Mouse (Mus musculus): ENCODE measurements at regions not wholly inside any gene's neighbourhood (a gene's known extent, or its start where the extent isn't known, plus 50 kb on each side); places are given as distances from the start of the nearest gene placed in this dataset.
"Not testable (repeated sequence)": the region's sequence is repeated elsewhere in the genome, so short reads cannot be mapped to it uniquely, and the experiment has no call there.

DNA sequence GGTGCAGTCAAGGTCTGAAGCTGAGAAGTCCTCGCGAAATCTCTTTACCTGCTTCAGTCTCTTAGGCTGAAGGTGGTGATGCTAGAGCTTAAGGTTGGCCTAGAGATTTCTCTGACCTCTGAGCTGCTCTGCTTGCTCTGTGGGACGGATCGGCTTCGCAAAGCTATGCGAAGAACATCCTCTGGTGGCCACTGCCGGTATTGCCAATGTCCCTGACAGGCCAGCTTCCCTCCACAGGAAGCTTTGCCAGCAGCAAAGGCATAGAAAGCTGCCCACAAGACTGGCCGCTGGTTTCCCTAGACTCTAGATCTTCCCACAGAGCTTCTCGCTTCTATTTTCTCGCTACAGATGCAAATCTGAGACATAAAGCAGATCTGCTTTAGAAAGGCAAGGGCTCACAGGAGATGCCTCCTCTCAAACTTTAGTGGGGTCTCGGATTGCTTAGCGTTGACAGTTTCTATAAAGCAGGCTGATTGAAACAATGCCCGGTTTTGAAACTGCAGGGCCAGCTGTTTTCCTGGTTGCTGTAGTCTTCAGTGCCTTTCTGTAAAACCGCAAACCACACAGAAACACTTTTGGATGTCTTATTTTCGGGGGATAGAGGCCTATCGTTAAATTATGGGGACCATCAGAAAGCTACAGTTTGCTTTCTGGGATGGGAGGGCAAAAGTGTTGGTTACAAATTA, 153.7 kb downstream of the Car8 start:
- peak; percentile 76 to 87 for DNase-seq

DNA sequence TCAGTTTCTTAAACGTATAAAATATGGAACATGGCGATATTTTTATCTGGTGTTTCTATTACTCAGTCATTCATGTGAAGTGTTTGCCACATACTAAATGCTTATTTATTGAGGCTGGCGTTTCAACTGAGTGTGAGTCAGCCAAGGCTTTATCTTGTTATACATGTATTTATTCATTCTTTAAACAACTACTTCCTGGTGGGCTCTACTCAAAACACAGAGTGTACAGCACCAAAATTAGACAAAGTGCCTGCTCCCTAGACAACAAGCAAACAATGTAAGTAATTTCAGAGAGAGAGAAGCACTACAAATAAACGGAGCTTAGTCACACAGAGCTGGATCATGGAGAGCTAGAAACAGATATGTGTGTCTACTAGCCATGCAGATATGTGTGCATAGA, 159.5 kb downstream of the Car8 start:
- no peak for DNase-seq
- intact Hi-C loops (cut with DNase I): no loop called here

More for the DNA sequence above, 153.7 kb downstream of the Car8 start:
- intact Hi-C loops (cut with DNase I): loop anchor here (2.0 to 10.0 kb wide), 5 partner anchors 78 to 1523 kb away; no protein-coding TSS in a partner anchor

DNA sequence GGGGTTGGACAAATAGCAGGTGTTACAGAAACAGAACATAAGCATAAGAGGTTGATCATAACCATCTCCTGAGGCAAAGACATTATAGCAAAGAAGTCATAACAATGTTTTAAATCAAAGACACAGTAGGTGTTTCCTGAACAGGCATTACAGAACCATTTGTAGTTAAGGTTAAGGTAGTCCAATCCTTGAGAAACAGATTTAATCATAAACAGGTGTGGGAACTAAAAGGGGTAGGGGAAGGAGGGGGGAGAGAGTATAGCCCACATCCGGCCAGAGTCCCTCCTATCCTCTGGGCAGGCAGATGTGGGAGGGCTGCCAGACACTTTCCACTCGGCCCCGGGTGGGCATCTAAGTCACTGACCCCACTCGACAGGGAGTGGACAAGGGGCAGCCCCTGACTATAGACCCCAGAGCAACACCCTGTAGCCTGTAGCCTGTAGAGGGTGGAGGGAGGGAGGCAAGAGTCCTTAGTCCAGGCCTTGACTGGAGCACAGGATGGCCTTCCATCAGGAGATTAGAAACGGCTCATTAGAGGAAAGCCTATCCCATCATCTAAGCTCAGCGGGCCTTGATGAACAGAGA, 165.8 kb downstream of the Car8 start:
- DNase-seq: no peak
- intact Hi-C loops (cut with DNase I): no loop called here

DNA sequence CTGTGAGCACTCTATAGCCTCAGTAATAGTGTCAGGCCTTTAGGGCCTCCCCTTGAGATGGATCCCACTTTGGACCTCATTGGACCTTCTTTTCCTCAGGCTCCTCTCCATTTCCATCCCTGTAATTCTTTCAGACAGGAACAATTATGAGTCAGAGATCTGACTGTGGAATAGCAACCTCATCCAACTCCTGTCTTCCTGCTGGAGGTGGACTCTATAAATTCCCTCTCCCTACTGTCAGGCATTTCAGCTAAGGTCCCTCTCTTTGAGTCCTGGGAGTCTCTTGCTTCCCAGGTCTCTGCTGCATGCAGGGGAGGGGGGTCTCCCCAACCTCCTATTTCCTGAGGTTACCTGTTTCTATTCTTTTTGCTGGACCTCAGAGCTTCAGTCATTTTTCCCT, 168.1 kb downstream of the Car8 start:
- DNase-seq; intact Hi-C loops (cut with DNase I): not testable (repeated sequence)

DNA sequence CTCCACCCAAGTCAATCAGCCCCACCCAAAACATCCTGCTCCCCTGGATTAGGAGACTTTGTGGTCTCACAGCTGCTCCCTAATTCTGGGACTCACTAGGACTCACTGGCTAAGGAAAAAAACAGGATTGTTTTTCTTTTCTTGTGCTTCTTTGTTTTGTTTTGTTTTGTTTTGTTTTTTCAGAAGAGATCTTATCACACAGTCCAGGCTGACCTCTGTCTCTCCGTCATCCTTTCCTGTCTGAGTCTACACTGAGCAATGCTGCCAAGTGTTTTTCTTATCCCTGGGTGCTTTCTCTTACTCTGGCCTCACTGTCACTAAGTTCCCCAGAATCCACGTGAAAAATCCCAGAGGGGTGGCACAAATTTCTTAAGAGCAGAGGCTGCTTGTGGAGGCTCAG, 170.8 kb downstream of the Car8 start:
- DNase-seq: no peak
- intact Hi-C loops (cut with DNase I): no loop called here

DNA sequence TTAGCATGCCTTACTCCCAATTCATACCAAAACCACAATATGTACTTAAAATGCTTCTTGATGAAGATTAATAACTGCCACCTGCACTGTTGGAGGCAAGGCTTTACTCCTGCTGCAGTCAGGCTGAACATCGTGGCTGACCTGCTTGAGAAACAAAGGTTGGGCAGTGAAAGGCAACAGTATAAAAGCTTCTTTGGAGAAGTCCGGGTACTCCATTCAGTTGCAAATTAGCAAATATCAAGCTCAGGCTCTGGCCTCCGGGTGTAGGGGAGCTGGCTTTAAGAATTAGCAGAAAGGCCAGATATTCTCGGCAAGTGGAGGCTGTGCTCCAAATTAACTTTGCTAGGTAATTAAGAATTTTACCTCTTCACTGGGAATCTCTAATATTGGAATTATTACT, 197.1 kb downstream of the Car8 start:
- no peak for DNase-seq
- intact Hi-C loops (cut with DNase I): no loop called here

DNA sequence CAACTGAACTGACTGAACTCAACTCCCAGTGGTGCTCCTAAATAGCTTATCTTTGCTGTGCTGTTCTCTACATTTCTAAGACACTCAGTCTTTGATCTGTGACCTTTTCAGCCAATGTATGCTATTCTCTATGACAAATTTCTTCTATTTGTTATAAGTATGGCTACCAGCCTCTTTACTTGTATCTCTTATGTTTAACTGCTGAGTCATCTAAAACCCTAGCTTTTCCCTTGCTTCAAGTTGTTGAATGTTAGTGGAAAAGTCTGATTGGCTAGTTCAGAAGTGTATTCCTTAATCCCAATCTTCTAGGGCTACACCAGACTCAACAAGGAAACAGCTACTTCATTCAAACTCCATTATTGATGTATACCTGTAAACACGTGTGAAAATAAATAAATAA, 201.0 kb downstream of the Car8 start:
- intact Hi-C loops (cut with DNase I): no loop called here
- no peak for DNase-seq

DNA sequence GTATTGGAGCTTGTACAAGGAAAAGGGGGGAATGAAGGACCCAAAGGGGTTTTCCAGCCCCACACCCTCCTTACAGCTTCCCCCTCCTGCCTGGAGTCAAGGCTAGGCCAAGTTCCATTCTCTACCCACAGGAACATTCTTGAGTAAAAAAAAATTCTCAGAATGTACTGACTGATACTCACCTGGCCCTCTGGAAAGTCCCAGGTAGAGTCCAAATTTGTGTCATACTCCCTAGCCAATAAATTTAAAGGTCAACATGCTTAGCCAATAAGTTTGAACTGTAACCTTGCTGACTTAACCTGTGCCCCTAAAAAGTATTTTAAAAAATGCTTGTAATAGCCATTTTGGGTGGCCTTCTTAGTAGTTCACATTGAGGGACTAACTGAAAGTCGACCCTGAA, 205.4 kb downstream of the Car8 start:
- DNase-seq; intact Hi-C loops (cut with DNase I): not testable (repeated sequence)

DNA sequence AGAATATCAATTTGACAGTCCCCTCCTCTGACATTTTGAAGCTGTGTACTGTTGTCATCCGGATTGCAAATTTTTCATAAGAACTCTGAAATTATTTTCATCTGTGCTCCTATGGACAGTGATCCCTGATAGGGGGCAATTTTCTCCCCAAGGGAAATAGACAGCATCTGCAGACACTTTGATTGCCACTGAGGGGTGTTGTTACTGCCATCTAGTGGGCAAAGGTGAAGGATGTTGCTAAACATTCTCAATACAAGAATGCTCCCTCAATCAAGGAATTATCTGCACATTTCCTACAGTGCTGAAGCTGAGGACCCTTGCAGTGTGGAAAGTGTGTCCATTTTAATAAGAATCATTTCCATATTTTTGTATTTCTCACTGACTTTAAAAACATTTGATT, 233.7 kb downstream of the Car8 start:
- peak; percentile 44 to 58 for DNase-seq
- intact Hi-C loops (cut with DNase I): loop anchor here (2.0 to 5.0 kb wide), 3 partner anchors 82 to 1444 kb away; no protein-coding TSS in a partner anchor

DNA sequence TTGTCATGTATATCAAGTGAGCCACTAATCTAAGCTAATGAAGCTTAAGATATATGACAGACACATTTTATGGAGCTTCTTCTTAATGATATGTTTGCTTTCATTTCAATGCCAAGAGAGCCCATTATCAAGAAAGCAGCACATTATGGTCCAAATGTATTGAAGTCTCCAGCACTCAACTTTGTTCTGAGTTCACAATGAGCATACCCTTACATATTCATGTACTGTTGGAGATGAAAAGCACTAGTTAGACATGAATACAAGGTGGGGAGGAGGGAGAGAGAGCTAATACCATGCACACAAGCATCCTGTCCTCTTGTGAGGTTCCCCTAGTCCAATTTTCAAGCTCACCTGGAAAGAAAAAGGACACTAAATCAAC, 241.3 kb downstream of the Car8 start:
- DNase-seq: no peak
- intact Hi-C loops (cut with DNase I): no loop called here

DNA sequence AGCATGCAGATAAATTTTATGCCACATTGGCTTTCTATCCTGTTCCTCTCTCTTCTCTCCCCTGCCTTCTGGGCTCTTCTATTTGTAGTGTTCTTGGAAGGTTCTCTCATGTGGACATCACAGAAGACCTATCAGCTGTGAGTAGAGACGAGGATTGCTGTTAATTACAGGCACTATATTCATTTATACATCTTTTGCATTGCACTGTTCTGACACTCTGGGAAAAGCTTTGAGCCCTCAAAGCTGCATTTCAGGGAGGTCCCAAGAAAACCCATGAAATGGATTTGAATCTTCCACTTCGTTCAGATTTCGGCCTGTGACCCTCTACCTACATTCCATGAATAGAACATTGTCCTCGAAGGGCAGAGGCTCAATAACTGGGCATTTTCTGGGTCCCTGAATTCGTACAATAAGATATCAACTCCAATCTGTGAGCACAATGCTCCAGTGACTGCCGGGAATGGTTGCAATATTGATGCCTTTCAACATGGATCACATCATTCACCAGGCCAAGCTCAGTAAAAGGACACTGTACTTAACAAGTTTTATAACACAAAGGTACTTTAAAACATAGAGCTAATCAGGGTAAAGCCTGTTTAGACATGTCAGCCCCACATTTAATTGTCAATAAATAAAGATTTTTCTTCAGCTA, 241.8 kb downstream of the Car8 start:
- no peak for DNase-seq
- intact Hi-C loops (cut with DNase I): no loop called here

DNA sequence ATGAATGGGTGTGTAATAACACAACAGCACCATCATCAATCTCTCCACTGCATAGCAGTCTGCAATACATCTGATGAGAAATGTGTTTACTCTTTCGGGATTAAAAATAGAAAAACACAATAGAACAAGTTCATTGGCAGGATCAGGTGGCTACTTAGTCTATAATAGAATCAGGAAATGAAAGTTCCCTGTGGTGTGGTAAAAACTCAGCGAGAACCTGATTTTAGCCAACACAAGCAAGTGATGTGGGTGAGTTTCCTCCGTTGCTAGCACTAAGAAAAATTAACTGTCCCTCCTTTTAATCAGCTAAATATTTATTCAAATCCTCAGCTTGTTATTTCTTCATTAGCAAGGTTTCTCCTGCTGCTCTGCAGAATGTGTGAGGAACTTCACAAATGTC, 245.9 kb downstream of the Car8 start:
- intact Hi-C loops (cut with DNase I): no loop called here
- no peak for DNase-seq

DNA sequence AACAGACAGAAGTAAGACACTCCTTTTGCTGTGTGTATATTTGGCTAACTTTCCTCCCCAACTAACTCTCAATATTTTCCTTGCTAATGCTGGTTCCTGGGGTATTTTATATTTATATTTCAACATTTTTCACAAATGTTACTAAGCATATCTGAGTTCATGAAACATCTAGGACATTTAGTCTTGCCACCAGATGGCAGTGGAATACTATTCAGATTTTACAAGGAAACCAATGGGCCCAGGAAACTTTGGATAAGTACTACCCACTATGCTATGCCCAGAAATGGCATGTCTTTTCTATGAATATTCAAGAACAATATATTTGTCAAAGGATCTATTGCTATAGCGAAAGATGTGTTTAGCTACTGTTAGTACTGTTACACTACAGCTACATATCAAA, 251.1 kb downstream of the Car8 start:
- intact Hi-C loops (cut with DNase I): loop anchor here (1.0 to 2.0 kb wide), 2 partner anchors 95 to 380 kb away; no protein-coding TSS in a partner anchor
- DNase-seq: peak in 1 of 2 experiments; percentile 10

DNA sequence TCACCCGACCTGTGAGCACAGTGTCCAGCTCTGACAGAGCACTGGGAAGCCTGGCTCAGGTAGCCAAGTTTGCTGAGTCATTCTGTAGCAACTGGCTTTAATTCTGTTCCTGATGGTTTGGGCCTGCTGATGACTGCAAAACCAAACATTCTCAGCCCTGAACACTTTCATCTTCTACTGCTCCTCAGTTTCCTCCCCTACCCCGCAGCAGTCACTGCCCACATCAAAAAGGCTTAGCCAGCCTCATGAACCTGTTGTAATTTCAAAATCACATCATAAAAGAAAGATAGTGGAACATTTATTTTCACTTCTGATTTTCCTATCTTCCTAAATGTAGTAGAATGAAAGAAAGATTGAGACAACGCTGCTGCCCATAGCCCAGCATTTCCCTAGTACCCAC, 251.5 kb downstream of the Car8 start:
- intact Hi-C loops (cut with DNase I): no loop called here

DNA sequence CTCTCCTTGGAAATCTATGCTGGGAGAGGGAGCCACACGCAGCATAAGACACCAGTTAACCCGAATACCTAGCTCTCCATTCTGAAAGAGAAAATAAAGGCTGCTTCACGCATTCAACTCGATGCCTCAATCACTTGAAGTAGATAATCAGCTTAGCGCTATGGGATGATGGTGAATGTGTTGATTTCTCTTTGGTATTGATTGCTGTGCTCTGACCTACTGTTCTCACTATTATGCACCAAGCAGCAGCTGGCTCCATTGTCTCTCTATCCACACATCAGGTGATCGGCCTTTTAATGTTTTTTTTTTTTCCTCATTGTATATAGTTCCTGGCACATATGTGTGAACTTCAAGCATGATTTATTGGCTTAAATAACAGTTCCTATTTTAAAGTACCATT, 254.0 kb downstream of the Car8 start:
- intact Hi-C loops (cut with DNase I): no loop called here
- no peak for DNase-seq

More for the DNA sequence above, 251.5 kb downstream of the Car8 start:
- DNase-seq: no peak

DNA sequence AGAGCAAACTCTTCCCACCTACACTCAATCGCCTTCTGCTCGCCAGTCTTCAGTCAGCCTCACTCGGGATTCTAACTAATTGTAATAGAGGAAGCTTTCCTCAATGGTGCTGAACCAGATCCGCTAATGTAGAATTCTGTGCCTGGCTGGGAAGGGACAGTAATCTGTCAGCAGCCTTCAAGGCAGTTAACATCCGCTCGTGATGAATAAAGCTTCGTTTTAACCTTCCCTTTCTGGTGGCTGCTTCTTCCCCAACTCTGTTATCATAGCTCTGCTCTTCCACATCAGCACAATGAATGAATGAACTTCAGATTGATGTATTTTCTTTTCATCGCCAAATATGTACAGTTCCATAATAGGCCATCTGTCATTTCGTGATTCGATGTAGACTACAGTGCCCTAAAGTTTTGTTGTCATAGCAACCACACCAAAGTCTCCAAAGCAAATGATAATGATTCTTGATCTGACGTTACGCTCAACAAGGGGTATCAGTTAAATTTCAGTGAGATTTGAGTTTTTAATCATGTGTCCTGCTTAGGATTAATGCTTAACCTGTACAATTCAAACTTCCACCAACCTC, 259.0 kb downstream of the Car8 start:
- intact Hi-C loops (cut with DNase I): no loop called here
- no peak for DNase-seq

DNA sequence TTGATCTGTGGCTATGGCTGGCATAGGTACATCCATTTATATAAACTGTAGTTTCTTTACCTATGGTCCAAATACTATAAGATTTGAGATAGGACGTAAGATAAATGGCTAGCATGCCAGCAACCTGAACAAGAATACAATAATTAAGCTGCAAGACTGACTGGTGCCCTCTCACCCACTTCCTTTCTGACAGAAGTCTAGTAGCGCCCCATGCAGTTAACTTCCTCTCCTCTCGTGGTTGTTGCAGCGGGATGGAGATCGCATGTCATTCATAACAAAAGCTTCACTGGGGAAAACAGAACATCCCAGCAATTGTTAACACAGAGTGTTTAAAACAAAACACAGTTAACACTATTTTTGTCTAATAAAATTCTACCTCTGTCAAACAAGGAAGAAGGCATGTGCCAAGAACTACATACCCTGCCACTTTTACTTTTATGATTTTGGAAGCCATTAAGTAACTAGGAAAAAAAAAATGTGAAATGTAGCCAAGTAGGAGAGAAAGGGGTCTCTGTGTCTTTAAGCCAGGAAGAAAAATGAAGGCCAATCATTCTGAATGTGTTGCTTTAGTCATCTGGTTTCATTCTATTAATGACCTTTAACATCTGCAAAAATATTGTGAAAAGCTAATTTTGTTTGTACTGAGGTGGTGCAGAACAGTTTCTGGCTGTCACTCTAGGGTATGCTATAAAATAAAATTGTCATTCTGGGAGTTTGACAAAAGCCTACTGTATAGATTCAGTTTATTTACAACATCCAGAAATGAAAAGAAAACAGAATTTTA, 261.0 kb downstream of the Car8 start:
- intact Hi-C loops (cut with DNase I): no loop called here
- no peak for DNase-seq

DNA sequence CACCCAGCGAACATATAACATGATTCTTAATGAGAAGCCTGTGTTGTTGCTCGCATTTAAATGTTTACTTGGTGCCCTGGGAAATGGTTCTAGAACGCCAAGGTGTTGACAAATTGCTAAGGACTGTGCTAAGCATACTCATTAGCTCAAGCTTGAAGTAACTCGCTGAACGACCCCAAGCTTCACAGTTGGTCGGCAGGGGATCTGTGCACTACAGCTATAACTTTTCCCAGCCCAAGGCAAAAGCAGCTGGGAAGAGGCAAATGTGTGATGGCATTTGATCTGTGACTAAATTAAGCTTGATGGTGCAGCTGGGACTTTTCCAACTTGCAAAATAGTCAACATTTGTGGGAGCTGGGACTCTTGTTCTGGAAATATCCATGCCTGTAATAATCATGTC, 268.6 kb downstream of the Car8 start:
- DNase-seq: no peak
- intact Hi-C loops (cut with DNase I): no loop called here

DNA sequence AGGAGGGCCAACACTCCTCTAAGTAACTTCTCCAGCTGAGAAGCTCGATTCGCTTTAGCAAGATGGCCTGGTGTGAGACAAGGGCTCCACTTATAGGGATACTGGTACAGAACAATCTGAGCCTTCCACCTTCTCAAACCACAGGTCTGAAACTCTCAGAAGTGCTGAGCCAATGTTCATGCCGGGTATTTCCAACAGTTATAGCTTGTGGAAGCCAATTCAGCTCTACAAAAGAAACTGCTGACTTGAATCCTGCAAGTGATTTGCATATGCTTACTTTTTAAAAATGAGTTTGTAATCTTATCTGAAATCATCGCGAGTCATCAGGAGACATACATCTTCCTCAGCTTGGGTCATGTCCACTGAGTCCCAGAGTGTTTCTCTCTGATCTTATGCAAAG, 273.2 kb downstream of the Car8 start:
- intact Hi-C loops (cut with DNase I): no loop called here

DNA sequence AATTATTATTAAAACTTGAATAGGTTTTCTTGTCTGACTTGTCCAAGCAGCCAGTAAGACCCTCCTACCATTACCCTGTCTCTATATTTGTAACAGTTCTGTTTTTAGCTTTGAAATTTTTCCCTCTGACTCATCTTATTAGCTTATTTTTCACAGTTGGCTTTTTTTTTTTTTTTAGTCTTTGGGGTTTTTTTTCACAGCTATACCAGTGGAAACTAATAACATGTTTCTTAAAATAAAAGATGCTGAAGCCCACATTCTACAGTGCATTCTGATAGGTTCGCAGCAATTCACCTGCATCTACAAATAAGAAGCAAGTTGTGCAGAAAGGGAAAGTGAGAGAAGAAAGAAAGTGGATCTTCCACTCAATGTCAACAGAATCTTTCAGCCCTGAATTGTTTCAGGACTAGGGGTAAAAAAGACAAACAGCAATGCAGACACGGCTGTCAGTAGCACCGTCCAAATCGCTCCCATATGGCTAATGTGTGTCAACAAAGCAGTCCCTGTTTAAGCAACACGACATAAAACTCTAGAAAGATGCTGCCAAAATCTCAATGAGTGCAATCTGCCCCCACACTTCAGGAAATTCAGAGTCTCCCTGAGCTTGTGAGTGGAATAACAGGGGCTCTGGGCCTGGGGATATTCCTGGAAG, 277.2 kb downstream of the Car8 start:
- intact Hi-C loops (cut with DNase I): no loop called here
- no peak for DNase-seq

More for the DNA sequence above, 273.2 kb downstream of the Car8 start:
- DNase-seq: no peak
